Mouse (Mus musculus): ENCODE results near the gene Tktl2.
A peak's percentile ranks its signal among the peaks of the same experiment; 100 is the strongest.

The Tktl2 gene

GRCm38 (mm10) chr8:66511537-66511936 is at the start of gene Tktl2:
Gene Tktl2, plus strand, starts transcription at chr8:66511756.
- no peak for DNase-seq

GRCm38 (mm10) chr8:66469821-66470220 is 41.7 kb upstream of the Tktl2 start:
- DNase-seq, result no peak

GRCm38 (mm10) chr8:66476880-66477279 is 34.7 kb upstream of the Tktl2 start:
- DNase-seq, result no peak

GRCm38 (mm10) chr8:66486084-66486763 is 25.3 kb upstream of the Tktl2 start, which contains the start of gene Tma16:
Gene Tma16, minus strand, starts transcription at chr8:66486530.
- DNase-seq, result peak; percentile 77 to 85

GRCm38 (mm10) chr8:66488556-66488955 is 23.0 kb upstream of the Tktl2 start:
- no peak for DNase-seq

- no peak for DNase-seq
Measured at GRCm38 (mm10) chr8:66490624-66491023, 20.9 kb upstream of the Tktl2 start.

- DNase-seq, result no peak
Measured at GRCm38 (mm10) chr8:66494496-66494895, 17.1 kb upstream of the Tktl2 start.

- peak; percentile 70 to 74 for DNase-seq
Measured at GRCm38 (mm10) chr8:66495726-66496125, 15.8 kb upstream of the Tktl2 start.

GRCm38 (mm10) chr8:66496998-66497577 is 14.5 kb upstream of the Tktl2 start:
- DNase-seq, result peak in 1 of 2 experiments; percentile 19

GRCm38 (mm10) chr8:66503381-66503780 is 8.2 kb upstream of the Tktl2 start:
- no peak for DNase-seq

GRCm38 (mm10) chr8:66519149-66519548 is 7.6 kb downstream of the Tktl2 start:
- no peak for DNase-seq

- DNase-seq, result no peak
Measured at GRCm38 (mm10) chr8:66520576-66520975, 9.0 kb downstream of the Tktl2 start.

- no peak for DNase-seq
Measured at GRCm38 (mm10) chr8:66550092-66550491, 38.5 kb downstream of the Tktl2 start.

Data from cerebellum, postnatal 36 days (tissue).